Mouse (Mus musculus): ENCODE measurements around the gene Pax3. TPM values are rescaled to one million over a fixed set of nuclear protein-coding genes. Genes with fewer than 3 reads are reported as not detected.
A peak's percentile ranks its signal among the peaks of the same experiment; 100 is the strongest.

The Pax3 gene
- polyA plus RNA-seq, 1 experiment from 2014 or later: 49.2 TPM

- DNase-seq (ENCODE audit: low spot score): peak; percentile 67
- no peaks in the 10 kb centered on the region for H3K36me3 ChIP-seq (ENCODE audit: control insufficient read depth, insufficient read depth, low read length)
- H3K27me3 ChIP-seq (ENCODE audit: control insufficient read depth, insufficient read depth, low read length): peaks cover 75% of the 10 kb centered on the region
- H3K4me1 ChIP-seq (replicated peaks; ENCODE audit: control insufficient read depth, insufficient read depth, low read length): peaks cover 7% of the 10 kb centered on the region; the same call in 1 of the 2 replicates
- no peak for ATAC-seq (ENCODE audit: low FRiP score)
- peak overlapping the region; percentile 58 for H3K27ac ChIP-seq (ENCODE audit: low read depth, low read length)
- peak overlapping the region; percentile 52 for H3K4me2 ChIP-seq (replicated peaks; ENCODE audit: low read depth, low read length)
- WGBS: 1% methylated on average over 28 of the region's 28 CpGs
- H3K9ac ChIP-seq (ENCODE audit: low read depth, low read length): peak overlapping the region; percentile 62
- H3K9me3 ChIP-seq (ENCODE audit: control insufficient read depth, low read length): no peaks in the 10 kb centered on the region
- peak overlapping the region; percentile 36 for H3K4me3 ChIP-seq (ENCODE audit: low read depth, low read length)
These were observed 4.5 kb upstream of the Pax3 start for GRCm38 (mm10) chr1:78201251-78202010.

DNA sequence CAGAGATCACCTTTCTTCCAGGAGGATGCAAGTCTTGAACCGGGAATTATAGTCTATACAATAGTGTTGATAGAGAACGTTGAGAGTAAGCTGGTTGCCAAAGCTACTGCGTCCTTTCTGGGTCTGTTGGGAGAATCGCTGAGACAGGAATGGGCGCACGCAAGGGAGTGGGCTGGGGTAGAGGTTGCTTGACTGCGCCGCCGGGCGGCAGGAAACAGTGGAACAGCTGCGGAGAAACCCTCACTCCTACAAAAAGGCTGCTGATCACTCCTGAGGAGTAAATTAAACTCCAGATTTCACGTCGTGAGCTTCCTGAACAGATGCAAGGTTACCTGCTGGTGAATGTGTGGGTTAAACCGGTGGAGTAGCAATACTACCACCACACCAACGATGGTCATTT lies 3.3 kb upstream of the Pax3 start:
- H3K27ac ChIP-seq (ENCODE audit: low read depth, low read length): peak overlapping the region; percentile 65
- ATAC-seq (ENCODE audit: low FRiP score) (no peak), DNase-seq (ENCODE audit: low spot score) (peak; percentile 70)
- peak overlapping the region; percentile 52 for H3K9ac ChIP-seq (ENCODE audit: low read depth, low read length)
- under 1% methylated on average over 15 of the region's 15 CpGs for WGBS
- no peaks in the 10 kb centered on the region for H3K36me3 ChIP-seq (ENCODE audit: control insufficient read depth, insufficient read depth, low read length)
- no peaks in the 10 kb centered on the region for H3K9me3 ChIP-seq (ENCODE audit: control insufficient read depth, low read length)
- H3K4me2 ChIP-seq (replicated peaks; ENCODE audit: low read depth, low read length): peak overlapping the region; percentile 41
- peaks cover 7% of the 10 kb centered on the region; the same call in 1 of the 2 replicates for H3K4me1 ChIP-seq (replicated peaks; ENCODE audit: control insufficient read depth, insufficient read depth, low read length)
- H3K4me3 ChIP-seq (ENCODE audit: low read depth, low read length): peak overlapping the region; percentile 20
- peaks cover 63% of the 10 kb centered on the region for H3K27me3 ChIP-seq (ENCODE audit: control insufficient read depth, insufficient read depth, low read length)

- H3K27me3 ChIP-seq (ENCODE audit: control insufficient read depth, insufficient read depth, low read length): peaks cover 53% of the 10 kb centered on the region
- H3K4me3 ChIP-seq (ENCODE audit: low read depth, low read length): peak overlapping the region; percentile 10; the same call in 1 of the 2 replicates
- peak overlapping the region; percentile 40 for H3K4me2 ChIP-seq (replicated peaks; ENCODE audit: low read depth, low read length)
- H3K27ac ChIP-seq (ENCODE audit: low read depth, low read length): peak overlapping the region; percentile 89
- H3K9ac ChIP-seq (ENCODE audit: low read depth, low read length): peak overlapping the region; percentile 31; the same call in 1 of the 2 replicates
- peaks cover 7% of the 10 kb centered on the region; the same call in 1 of the 2 replicates for H3K4me1 ChIP-seq (replicated peaks; ENCODE audit: control insufficient read depth, insufficient read depth, low read length)
- no peaks in the 10 kb centered on the region for H3K36me3 ChIP-seq (ENCODE audit: control insufficient read depth, insufficient read depth, low read length)
- 2% methylated on average over 9 of the region's 9 CpGs for WGBS
- DNase-seq (ENCODE audit: low spot score): peak; percentile 49
- ATAC-seq (ENCODE audit: low FRiP score): no peak
- no peaks in the 10 kb centered on the region for H3K9me3 ChIP-seq (ENCODE audit: control insufficient read depth, low read length)
These were observed 2.3 kb upstream of the Pax3 start for GRCm38 (mm10) chr1:78199221-78199620.

DNA sequence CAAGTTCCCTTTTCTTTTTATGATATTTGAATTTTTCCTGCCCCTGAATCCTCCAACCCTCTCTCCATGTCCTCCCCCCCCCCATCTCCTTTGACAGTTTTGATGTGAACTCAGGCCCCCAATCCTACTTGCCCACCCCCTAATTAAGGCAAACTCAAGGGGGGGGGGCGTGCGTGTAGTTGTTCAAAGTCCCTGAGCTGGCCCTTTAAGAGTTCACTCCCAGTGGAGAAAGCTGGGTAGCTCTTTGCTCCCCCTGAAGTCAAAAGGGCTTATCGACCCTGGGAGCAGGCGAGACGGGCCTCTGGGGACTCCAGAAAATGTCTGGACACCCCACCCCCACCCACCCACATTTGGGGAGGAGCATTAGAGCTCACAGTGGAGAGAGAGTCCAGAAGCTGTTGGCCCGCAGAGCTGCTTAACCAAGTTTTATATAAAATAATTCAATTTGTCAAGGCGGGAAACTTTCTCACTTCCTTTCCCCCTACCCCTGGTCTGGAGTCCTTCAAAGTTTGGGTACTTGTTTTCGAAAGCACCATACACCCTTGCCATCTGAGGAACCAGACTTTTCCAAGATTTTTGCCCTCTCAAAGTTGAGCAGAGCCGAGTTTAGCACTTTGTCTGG lies 1.5 kb upstream of the Pax3 start:
- peaks cover 7% of the 10 kb centered on the region; the same call in 1 of the 2 replicates for H3K4me1 ChIP-seq (replicated peaks; ENCODE audit: control insufficient read depth, insufficient read depth, low read length)
- H3K27ac ChIP-seq (ENCODE audit: low read depth, low read length): peak overlapping the region; percentile 89
- H3K36me3 ChIP-seq (ENCODE audit: control insufficient read depth, insufficient read depth, low read length): no peaks in the 10 kb centered on the region
- WGBS: under 1% methylated on average over 9 of the region's 9 CpGs
- H3K4me3 ChIP-seq (ENCODE audit: low read depth, low read length): peak overlapping the region; percentile 10; the same call in 1 of the 2 replicates
- 0 out of 2 replicates have a peak overlapping the region, but pooled peaks have one; percentile 31 for H3K9ac ChIP-seq (ENCODE audit: low read depth, low read length)
- H3K27me3 ChIP-seq (ENCODE audit: control insufficient read depth, insufficient read depth, low read length): peaks cover 50% of the 10 kb centered on the region
- H3K9me3 ChIP-seq (ENCODE audit: control insufficient read depth, low read length): no peaks in the 10 kb centered on the region
- peak; percentile 66 for DNase-seq (ENCODE audit: low spot score)
- peak overlapping the region; percentile 40 for H3K4me2 ChIP-seq (replicated peaks; ENCODE audit: low read depth, low read length)
- ATAC-seq (ENCODE audit: low FRiP score): peak; percentile 66

DNA sequence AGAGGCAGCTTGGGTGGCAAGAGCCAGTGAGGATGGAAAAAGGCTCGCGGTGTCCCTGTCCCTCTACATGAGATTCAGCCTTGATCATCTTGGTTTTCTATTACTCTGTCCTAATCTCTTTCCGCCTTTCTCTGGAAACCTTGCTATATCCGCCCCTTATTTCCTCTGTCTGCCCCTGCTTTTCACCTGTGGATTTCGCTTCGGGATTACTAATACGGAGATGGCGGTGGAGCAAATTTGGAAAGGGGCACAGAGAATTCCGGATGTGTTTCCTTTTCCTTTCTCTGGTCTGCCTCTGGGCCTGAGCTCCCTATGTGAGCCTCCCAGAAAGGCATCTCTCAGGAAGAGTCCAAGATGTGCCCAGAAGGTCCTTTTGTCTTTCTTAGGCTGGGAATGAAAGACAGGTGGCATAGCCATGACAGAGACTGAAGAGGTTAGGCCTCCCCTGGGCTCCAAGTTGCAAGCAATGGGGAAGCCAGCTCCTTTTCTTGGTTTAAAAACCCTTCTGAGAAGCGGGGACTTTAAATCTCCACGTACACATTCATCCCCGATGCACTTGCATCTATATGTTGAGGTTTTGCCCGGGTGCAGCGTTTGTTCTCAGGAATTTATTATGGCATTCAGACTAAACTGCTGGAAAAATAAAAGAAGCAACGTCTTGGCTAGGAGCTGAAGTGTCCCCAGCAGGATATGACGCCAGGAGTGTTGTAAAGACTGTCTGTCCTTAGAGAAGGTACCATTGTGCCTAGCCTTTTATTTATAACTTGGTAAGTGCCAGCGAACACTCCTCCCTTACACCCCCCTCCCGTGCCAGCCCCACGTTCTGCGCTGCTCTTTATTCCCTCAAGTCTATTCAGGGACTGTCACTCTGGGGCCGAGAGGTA lies 659 bp upstream of the Pax3 start:
- H3K9ac ChIP-seq (ENCODE audit: low read depth, low read length): peak overlapping the region; percentile 77
- ATAC-seq (ENCODE audit: low FRiP score): peak; percentile 72
- peak overlapping the region; percentile 89 for H3K27ac ChIP-seq (ENCODE audit: low read depth, low read length)

GRCm38 (mm10) chr1:78195771-78196712 lies 892 bp downstream of the Pax3 start:
- peak overlapping the region; percentile 77 for H3K9ac ChIP-seq (ENCODE audit: low read depth, low read length)
- ATAC-seq (ENCODE audit: low FRiP score): peak; percentile 3; the same call in 1 of the 2 replicates
- peak; percentile 67 for DNase-seq (ENCODE audit: low spot score)
- H3K36me3 ChIP-seq (ENCODE audit: control insufficient read depth, insufficient read depth, low read length): no peaks in the 10 kb centered on the region
- peaks cover 5% of the 10 kb centered on the region; the same call in 1 of the 2 replicates for H3K4me1 ChIP-seq (replicated peaks; ENCODE audit: control insufficient read depth, insufficient read depth, low read length)
- peak overlapping the region; percentile 89 for H3K27ac ChIP-seq (ENCODE audit: low read depth, low read length)
- H3K9me3 ChIP-seq (ENCODE audit: control insufficient read depth, low read length): no peaks in the 10 kb centered on the region
- peaks cover 54% of the 10 kb centered on the region for H3K27me3 ChIP-seq (ENCODE audit: control insufficient read depth, insufficient read depth, low read length)
- peak overlapping the region; percentile 61 for H3K4me3 ChIP-seq (ENCODE audit: low read depth, low read length)
- peak overlapping the region; percentile 38 for H3K4me2 ChIP-seq (replicated peaks; ENCODE audit: low read depth, low read length)
- WGBS: under 1% methylated on average over 42 of the region's 42 CpGs

More for the DNA sequence above, 659 bp upstream of the Pax3 start:
- DNase-seq (ENCODE audit: low spot score): peak; percentile 67
- peaks cover 7% of the 10 kb centered on the region; the same call in 1 of the 2 replicates for H3K4me1 ChIP-seq (replicated peaks; ENCODE audit: control insufficient read depth, insufficient read depth, low read length)
- H3K4me2 ChIP-seq (replicated peaks; ENCODE audit: low read depth, low read length): peak overlapping the region; percentile 38
- H3K4me3 ChIP-seq (ENCODE audit: low read depth, low read length): peak overlapping the region; percentile 61
- under 1% methylated on average over 21 of the region's 21 CpGs for WGBS
- no peaks in the 10 kb centered on the region for H3K36me3 ChIP-seq (ENCODE audit: control insufficient read depth, insufficient read depth, low read length)
- H3K27me3 ChIP-seq (ENCODE audit: control insufficient read depth, insufficient read depth, low read length): peaks cover 53% of the 10 kb centered on the region
- no peaks in the 10 kb centered on the region for H3K9me3 ChIP-seq (ENCODE audit: control insufficient read depth, low read length)

- WGBS: 1% methylated on average over 21 of the region's 21 CpGs
- H3K4me1 ChIP-seq (replicated peaks; ENCODE audit: control insufficient read depth, insufficient read depth, low read length): 0 out of 2 replicates have a peak, but pooled peaks cover 5% of the 10 kb centered on the region
- peak overlapping the region; percentile 37 for H3K4me2 ChIP-seq (replicated peaks; ENCODE audit: low read depth, low read length)
- H3K9ac ChIP-seq (ENCODE audit: low read depth, low read length): peak overlapping the region; percentile 77
- DNase-seq (ENCODE audit: low spot score): peak; percentile 63
- no peak for ATAC-seq (ENCODE audit: low FRiP score)
- peak overlapping the region; percentile 61 for H3K4me3 ChIP-seq (ENCODE audit: low read depth, low read length)
- H3K36me3 ChIP-seq (ENCODE audit: control insufficient read depth, insufficient read depth, low read length): no peaks in the 10 kb centered on the region
- H3K27me3 ChIP-seq (ENCODE audit: control insufficient read depth, insufficient read depth, low read length): peaks cover 55% of the 10 kb centered on the region
- peak overlapping the region; percentile 65 for H3K27ac ChIP-seq (ENCODE audit: low read depth, low read length)
- no peaks in the 10 kb centered on the region for H3K9me3 ChIP-seq (ENCODE audit: control insufficient read depth, low read length)
These were observed 1.8 kb downstream of the Pax3 start for GRCm38 (mm10) chr1:78195145-78195544.

All from hindbrain, embryonic 11.5 days (tissue).